Mouse (Mus musculus) MEL (cell line): Measurements from ENCODE around the gene Chek1. TPM values are rescaled to one million over a fixed set of nuclear protein-coding genes. Genes with fewer than 3 reads are reported as not detected.

ENCODE experiments used
- DNase-seq: peaks from one replicate; pipeline ENCODE4 v3.0.0; 2011; ENCODE audit warnings: low read depth, low spot score
- H3K27ac ChIP-seq: 2 replicates; pipeline ENCODE4 v1.5.1; 2012; ENCODE audit warnings: low read depth, mild to moderate bottlenecking, control low read depth, low read length, moderate library complexity; ENCODE audit not compliant: control insufficient read depth
- H3K27me3 ChIP-seq, 2 experiments: fragments of 150-350 bp in 1 of 2; sonication (generic) in 1 of 2; 2 replicates each; pipeline ENCODE4 v1.6.1; 2012; ENCODE audit warnings: low read length in 2 of 2, mild to moderate bottlenecking in 2 of 2, improper control_type of control experiment in 1 of 2, moderate library complexity in 1 of 2; ENCODE audit not compliant: insufficient read depth in 2 of 2, control insufficient read depth in 1 of 2
- H3K36me3 ChIP-seq, 2 experiments: 2 replicates each; pipeline ENCODE4 v1.6.1; 2012 to 2014; ENCODE audit warnings: low read length in 2 of 2, improper control_type of control experiment in 1 of 2, inconsistent platforms in 1 of 2, mild to moderate bottlenecking in 1 of 2; ENCODE audit not compliant: insufficient read depth in 2 of 2, control insufficient read depth in 1 of 2
- H3K4me1 ChIP-seq, 2 experiments: fragments of 150-350 bp in 1 of 2; sonication (generic) in 1 of 2; 2 replicates each; pipeline ENCODE4 v1.6.1; 2012; ENCODE audit warnings: low read length in 2 of 2, improper control_type of control experiment in 1 of 2, mild to moderate bottlenecking in 1 of 2; ENCODE audit not compliant: insufficient read depth in 2 of 2, control insufficient read depth in 1 of 2
- H3K4me3 ChIP-seq, 2 experiments: fragments of 150-350 bp in 1 of 2; sonication (generic) in 1 of 2; 2 replicates each; pipeline ENCODE4 v1.5.1; 2012; ENCODE audit warnings: low read depth in 2 of 2, low read length in 2 of 2, mild to moderate bottlenecking in 2 of 2, moderate library complexity in 2 of 2, control low read depth in 1 of 2, improper control_type of control experiment in 1 of 2; ENCODE audit not compliant: control insufficient read depth in 1 of 2, insufficient read depth in 1 of 2
- H3K79me2 ChIP-seq: 2 replicates; pipeline ENCODE4 v1.6.1; 2012; ENCODE audit warnings: mild to moderate bottlenecking, low read length, moderate library complexity; ENCODE audit not compliant: control insufficient read depth, poor library complexity, insufficient read depth
- H3K9ac ChIP-seq: 2 replicates; pipeline ENCODE4 v1.6.1; 2012; ENCODE audit warnings: low read depth, mild to moderate bottlenecking, control low read depth, low read length, moderate library complexity; ENCODE audit not compliant: control insufficient read depth, poor library complexity, severe bottlenecking
- H3K9me3 ChIP-seq: fragments of 150-350 bp; sonication (generic); replicated peaks from 2 replicates; pipeline ENCODE4 v1.6.1; 2012; ENCODE audit warnings: mild to moderate bottlenecking, low read length, improper control_type of control experiment, moderate library complexity; ENCODE audit not compliant: insufficient read depth
- BHLHE40 ChIP-seq: IDR thresholded peaks from 2 replicates; pipeline ENCODE4 v1.6.1; 2012; ENCODE audit warnings: low read depth, mild to moderate bottlenecking, inconsistent platforms, low read length, improper control_type of control experiment, borderline replicate concordance
- CHD2 ChIP-seq: IDR thresholded peaks from 2 replicates; pipeline ENCODE4 v1.6.1; 2011; ENCODE audit warnings: low read length, improper control_type of control experiment
- E2F4 ChIP-seq: IDR thresholded peaks from 2 replicates; pipeline ENCODE4 v1.6.1; 2011; ENCODE audit warnings: low read depth, low read length, improper control_type of control experiment, borderline replicate concordance
- EP300 ChIP-seq, 2 experiments: IDR thresholded peaks; 2 replicates each; pipeline ENCODE4 v1.6.1; 2011; ENCODE audit warnings: improper control_type of control experiment in 2 of 2, low read length in 2 of 2, low read depth in 1 of 2, mild to moderate bottlenecking in 1 of 2
- ETS1 ChIP-seq: IDR thresholded peaks from 2 replicates; pipeline ENCODE4 v1.6.1; 2012; ENCODE audit warnings: low read depth, mild to moderate bottlenecking, inconsistent platforms, low read length, improper control_type of control experiment, moderate library complexity
- GABPA ChIP-seq: IDR thresholded peaks from 2 replicates; pipeline ENCODE4 v1.6.1; 2012; ENCODE audit warnings: low read depth, mild to moderate bottlenecking, inconsistent platforms, low read length, improper control_type of control experiment, moderate library complexity
- GATA1 ChIP-seq: IDR thresholded peaks from 2 replicates; pipeline ENCODE4 v1.6.1; 2011; ENCODE audit warnings: low read depth, low read length, improper control_type of control experiment
- HCFC1 ChIP-seq: IDR thresholded peaks from 2 replicates; pipeline ENCODE4 v1.6.1; 2012; ENCODE audit warnings: low read depth, mild to moderate bottlenecking, inconsistent platforms, low read length, improper control_type of control experiment, moderate library complexity
- KAT2A ChIP-seq: conservative IDR thresholded peaks from 2 replicates; pipeline ENCODE4 v1.6.1; 2012; ENCODE audit warnings: low read depth, low read length, improper control_type of control experiment, inconsistent platforms
- MXI1 ChIP-seq: IDR thresholded peaks from 2 replicates; pipeline ENCODE4 v1.6.1; 2011; ENCODE audit warnings: mild to moderate bottlenecking, low read depth, low read length, improper control_type of control experiment
- MYB ChIP-seq: IDR thresholded peaks from 2 replicates; pipeline ENCODE4 v1.6.1; 2011; ENCODE audit warnings: mild to moderate bottlenecking, low read depth, low read length, improper control_type of control experiment
- NELFE ChIP-seq: IDR thresholded peaks from 2 replicates; pipeline ENCODE4 v1.6.1; 2011; ENCODE audit warnings: low read depth, low read length, improper control_type of control experiment
- NRF1 ChIP-seq: IDR thresholded peaks from 2 replicates; pipeline ENCODE4 v1.6.1; 2014; ENCODE audit warnings: low read depth, mild to moderate bottlenecking, inconsistent platforms, low read length, improper control_type of control experiment, moderate library complexity; ENCODE audit not compliant: poor library complexity, insufficient read depth, severe bottlenecking
- POLR2AphosphoS2 ChIP-seq: IDR thresholded peaks from 2 replicates; pipeline ENCODE4 v1.6.1; 2011; ENCODE audit warnings: low read length, improper control_type of control experiment
- POLR2AphosphoS5 ChIP-seq: IDR thresholded peaks from 2 replicates; pipeline ENCODE4 v1.6.1; 2012; ENCODE audit warnings: low read depth, borderline replicate concordance, mild to moderate bottlenecking, inconsistent platforms, low read length, moderate library complexity, mixed read lengths
- RAD21 ChIP-seq: IDR thresholded peaks from 2 replicates; pipeline ENCODE4 v1.6.1; 2011; ENCODE audit warnings: mild to moderate bottlenecking, low read depth, low read length, improper control_type of control experiment
- SIN3A ChIP-seq: IDR thresholded peaks from 2 replicates; pipeline ENCODE4 v1.6.1; 2012; ENCODE audit warnings: low read length, improper control_type of control experiment, inconsistent platforms
- TAL1 ChIP-seq: IDR thresholded peaks from 2 replicates; pipeline ENCODE4 v1.6.1; 2012; ENCODE audit warnings: mild to moderate bottlenecking, inconsistent platforms, low read length, moderate library complexity, mixed read lengths
- TBP ChIP-seq: IDR thresholded peaks from 2 replicates; pipeline ENCODE4 v1.8.0; 2011; ENCODE audit warnings: low read depth, low read length, improper control_type of control experiment
- TCF12 ChIP-seq: IDR thresholded peaks from 2 replicates; pipeline ENCODE4 v1.6.1; 2014; ENCODE audit warnings: low read depth, mild to moderate bottlenecking, inconsistent platforms, low read length, improper control_type of control experiment, moderate library complexity
- UBTF ChIP-seq: IDR thresholded peaks from 2 replicates; pipeline ENCODE4 v1.6.1; 2012; ENCODE audit warnings: low read depth, mild to moderate bottlenecking, inconsistent platforms, low read length, improper control_type of control experiment, moderate library complexity, borderline replicate concordance; ENCODE audit not compliant: insufficient read depth
- USF1 ChIP-seq: IDR thresholded peaks from 2 replicates; pipeline ENCODE4 v1.6.1; 2014; ENCODE audit warnings: low read depth, mild to moderate bottlenecking, inconsistent platforms, low read length, improper control_type of control experiment, moderate library complexity
- ZC3H11A ChIP-seq: IDR thresholded peaks from 2 replicates; pipeline ENCODE4 v1.6.1; 2012; ENCODE audit warnings: low read depth, mild to moderate bottlenecking, inconsistent platforms, low read length, improper control_type of control experiment
- ZKSCAN1 ChIP-seq: IDR thresholded peaks from 2 replicates; pipeline ENCODE4 v1.6.1; 2012; ENCODE audit warnings: low read depth, mild to moderate bottlenecking, inconsistent platforms, low read length, improper control_type of control experiment, moderate library complexity
- ZMIZ1 ChIP-seq: IDR thresholded peaks from 2 replicates; pipeline ENCODE4 v1.6.1; 2012; ENCODE audit warnings: low read depth, mild to moderate bottlenecking, inconsistent platforms, low read length, improper control_type of control experiment, moderate library complexity
- polyA plus RNA-seq, 2 experiments: library from polyadenylated mRNA; stranded (reverse) in 1 of 2; unstranded in 1 of 2; fragments of >175 nt in 1 of 2; fragments of >200 nt in 1 of 2; gene quantifications; 2 replicates each; pipeline versions ENCODE4 v1.2.1 to v1.2.4; 2012; ENCODE audit warnings: low replicate concordance in 2 of 2, low read depth in 1 of 2; ENCODE audit not compliant: insufficient read length in 2 of 2, insufficient read depth in 1 of 2, missing spikeins in 1 of 2
- total RNA-seq: library from RNA; depleted of rRNA; stranded (reverse); fragments of 300-350 nt; gene quantifications from 2 replicates; pipeline ENCODE4 v1.2.3, GENCODE M21; 2012

Gene Chek1
- total and polyA plus RNA-seq, 3 experiments: 31.1 to 33.3 TPM; not detected in 1

DNA sequence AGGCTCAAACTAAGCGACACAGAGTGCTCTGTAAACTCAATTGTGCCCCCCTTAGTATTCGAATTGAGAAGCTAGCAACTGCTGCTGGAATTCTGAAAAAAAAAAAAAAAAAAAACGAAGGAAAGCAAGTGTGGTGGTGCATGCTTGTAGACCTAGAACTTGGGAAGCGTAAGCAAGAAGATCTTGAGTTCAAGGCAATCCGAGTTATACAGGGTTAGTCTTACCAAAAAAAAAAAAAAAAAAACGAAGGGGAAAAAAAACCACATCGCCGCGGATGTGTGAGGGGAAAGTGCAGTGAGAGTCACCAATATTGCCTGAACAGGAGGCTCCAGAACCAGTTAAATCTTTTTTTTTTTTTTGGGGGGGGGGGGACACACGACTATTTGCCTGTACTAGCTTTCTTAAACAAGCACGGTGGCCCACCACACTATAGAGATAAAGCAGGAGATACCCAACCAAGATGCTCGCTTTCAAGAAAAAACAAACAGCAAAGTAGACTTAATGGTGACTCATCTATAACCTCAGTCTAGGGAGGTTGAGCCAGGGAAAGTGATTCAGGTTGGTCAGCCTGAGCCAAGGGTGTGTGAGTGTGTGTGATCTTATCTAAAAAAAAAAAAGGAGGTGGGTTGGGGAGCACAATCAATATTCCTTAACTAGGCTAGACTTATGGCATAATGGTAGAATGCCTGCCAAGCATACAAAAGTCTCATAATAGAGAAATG lies at the start of gene Chek1 (continued):
- no peak for TF ChIP-seq ZKSCAN1
- no peak for TF ChIP-seq GABPA
- TF ChIP-seq, all 39 proteins: peak for 10

- no peaks in the 10 kb centered on the region for H3K27me3 ChIP-seq
- peak overlapping the region; percentile 83 for H3K9ac ChIP-seq
- no peak for TF ChIP-seq SIN3A
- TF ChIP-seq E2F4: no peak
- TF ChIP-seq NRF1: no peak
- no peak for TF ChIP-seq EP300 (IDR thresholded peaks at IDR 0.05; ENCODE audit: low read depth in 1 of 2, low read length in 2 of 2)
- TF ChIP-seq TBP: peak; percentile 69
- TF ChIP-seq, all 39 proteins: peak for 1
- H3K4me1 ChIP-seq: peaks cover 6% of the 10 kb centered on the region in 2 experiments; a peak in 3 of 4 replicates
- H3K4me3 ChIP-seq: peak overlapping the region; percentile 74 to 84
- H3K9me3 ChIP-seq: no peaks in the 10 kb centered on the region
- DNase-seq: no peak
- peak overlapping the region; percentile 98 for H3K27ac ChIP-seq
- H3K79me2 ChIP-seq: peaks cover 26% of the 10 kb centered on the region
- H3K36me3 ChIP-seq: peaks cover 5 to 25% of the 10 kb centered on the region in 2 experiments; a peak in 3 of 4 replicates
Observed at GRCm38 (mm10) chr9:36769048-36769413, 42.2 kb upstream of the Chek1 start.

DNA sequence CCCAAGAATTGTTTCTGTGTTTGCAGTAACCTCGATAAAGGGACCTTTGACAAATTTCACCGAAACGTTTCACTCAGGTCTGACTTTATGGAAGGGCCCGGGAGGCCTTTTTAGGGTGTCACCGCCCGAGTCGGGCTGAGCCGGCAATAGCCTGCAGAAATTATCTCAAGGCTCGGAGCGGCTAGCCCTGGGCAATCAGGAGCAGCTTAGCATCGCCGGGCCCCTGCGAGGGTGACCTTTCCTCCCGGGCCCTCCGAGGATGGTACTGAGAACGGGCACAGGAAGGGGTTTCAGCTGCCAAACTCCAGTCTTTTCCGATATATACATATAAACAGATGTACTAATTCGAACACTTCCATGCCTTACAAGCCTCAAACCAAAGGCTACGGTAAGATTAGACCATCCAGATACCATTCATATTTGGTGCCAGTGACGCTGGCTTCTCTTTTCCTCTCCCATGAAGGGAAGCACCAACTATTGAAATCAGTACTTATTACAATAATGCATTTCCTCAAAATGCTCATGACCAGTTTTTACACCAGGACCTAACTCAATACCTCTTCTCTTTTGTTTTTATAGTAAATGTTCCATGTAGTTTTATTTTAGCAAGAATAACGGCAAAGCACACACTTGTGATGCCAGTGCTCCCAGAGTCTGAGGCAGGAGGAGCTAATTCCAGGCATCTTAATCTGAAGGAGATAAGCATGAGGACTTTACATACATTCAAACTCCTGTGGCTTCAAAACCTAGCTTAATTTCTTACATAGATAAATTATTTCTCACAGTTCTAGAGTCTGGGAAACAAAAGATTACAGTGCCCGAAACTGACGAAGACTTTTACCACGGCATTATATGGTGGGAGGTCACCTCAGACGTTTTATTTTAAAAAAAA lies 41.5 kb upstream of the Chek1 start:
- Histone ChIP-seq H3K4me3 (peak overlapping the region; percentile 74 to 84), H3K9ac (peak overlapping the region; percentile 83)
- peak; percentile 65 for DNase-seq
- TF ChIP-seq SIN3A: no peak; the same call in 1 of the 2 replicates
- no peak; the same call in 1 of the 2 replicates for TF ChIP-seq POLR2AphosphoS2
- TF ChIP-seq ZC3H11A: no peak
- peak in 1 of 2 experiments; percentile 16; a peak in 1 of 4 replicates for TF ChIP-seq EP300 (IDR thresholded peaks at IDR 0.05; ENCODE audit: low read depth in 1 of 2, low read length in 2 of 2)
- TF ChIP-seq TCF12: no peak
- TF ChIP-seq MYB: no peak
- TF ChIP-seq RAD21: no peak
- TF ChIP-seq POLR2AphosphoS5: no peak
- peak; percentile 77; the same call in 1 of the 2 replicates for TF ChIP-seq ZMIZ1
- peak; percentile 16; the same call in 1 of the 2 replicates for TF ChIP-seq USF1
- peak; percentile 67 for TF ChIP-seq GATA1
- no peak for TF ChIP-seq HCFC1
- no peak for TF ChIP-seq KAT2A
- TF ChIP-seq UBTF: no peak
- TF ChIP-seq MXI1: no peak
- no peak for TF ChIP-seq E2F4
- no peak for TF ChIP-seq TAL1
- TF ChIP-seq TBP: peak; percentile 56
- TF ChIP-seq ZKSCAN1: no peak
- no peak for TF ChIP-seq CHD2
- no peak for TF ChIP-seq BHLHE40
- TF ChIP-seq ETS1: no peak
- TF ChIP-seq NELFE: no peak

More for the DNA sequence above, 41.5 kb upstream of the Chek1 start:
- H3K4me1 ChIP-seq: peaks cover 6% of the 10 kb centered on the region in 2 experiments; a peak in 3 of 4 replicates
- H3K27ac ChIP-seq: peak overlapping the region; percentile 98
- H3K9me3 ChIP-seq: no peaks in the 10 kb centered on the region
- H3K27me3 ChIP-seq: no peaks in the 10 kb centered on the region
- H3K36me3 ChIP-seq: peaks cover 8 to 27% of the 10 kb centered on the region in 2 experiments; a peak in 3 of 4 replicates
- peaks cover 28% of the 10 kb centered on the region for H3K79me2 ChIP-seq
